Mouse (Mus musculus) central nervous system, embryonic 18 days (tissue): ENCODE measurements around the gene Prep. TPM values are rescaled to one million over a fixed set of nuclear protein-coding genes. Genes with fewer than 3 reads are reported as not detected.

Experiments used
- polyA plus RNA-seq: library from polyadenylated mRNA; depleted of rRNA; stranded (reverse); fragments of >200 nt; gene quantifications from 2 replicates; pipeline ENCODE4 v1.2.3, GENCODE M21; 2012; rRNA removed

Gene Prep
- 18.3 and 19.0 TPM in 2 replicates for polyA plus RNA-seq

DNA sequence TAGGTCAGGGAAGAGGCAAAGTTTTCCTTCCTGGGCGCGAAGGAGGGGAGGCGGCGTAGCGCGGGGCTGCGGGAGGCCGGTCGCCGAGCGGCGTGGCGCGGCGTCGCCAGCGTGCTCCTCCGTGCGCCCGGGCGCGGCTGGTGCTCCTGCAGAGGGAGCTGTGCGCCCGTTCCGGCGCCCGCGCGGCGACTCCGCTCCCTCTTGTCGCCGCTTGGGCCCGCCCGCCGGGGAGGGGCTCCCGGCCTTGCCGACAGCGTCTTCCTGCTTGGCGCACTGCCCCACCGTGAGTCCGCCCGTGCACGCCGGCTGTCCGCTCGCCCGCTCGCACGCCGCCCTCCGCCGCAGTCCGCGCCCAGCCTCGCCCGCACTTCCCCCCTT is at the start of gene Prep:
Gene Prep (plus strand): TSS at position 273 of the 378 bp plus-strand sequence.

DNA sequence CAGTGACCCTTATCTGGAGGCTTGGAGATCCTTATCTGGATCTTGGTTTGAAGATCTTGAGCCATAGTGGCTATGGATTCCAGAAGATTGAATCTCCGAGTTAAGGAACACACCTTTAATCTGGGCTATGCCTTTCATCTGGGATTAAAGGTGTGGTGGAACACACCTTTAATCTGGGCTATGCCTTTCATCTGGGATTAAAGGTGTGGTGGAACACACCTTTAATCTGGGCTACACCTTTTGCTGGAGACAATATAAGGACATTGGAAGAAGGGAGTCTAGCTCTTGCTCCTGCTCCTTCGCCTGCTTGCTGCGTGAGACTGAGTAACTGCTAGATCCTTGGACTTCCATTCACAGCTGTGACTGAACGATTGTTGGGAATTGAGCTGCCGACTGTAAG is 110.8 kb downstream of the Prep start, which contains the start of gene Popdc3:
Gene Popdc3 (plus strand): TSS at position 301 of the 400 bp plus-strand sequence.

Other genes starting within 250 kb of the Prep start
- 0.85 and 1.3 TPM in 2 replicates for gene Popdc3, start 110.9 kb downstream of the Prep start, polyA plus RNA-seq